Mouse (Mus musculus): ENCODE data around the gene Abcb8. TPM values are rescaled to one million over a fixed set of nuclear protein-coding genes. Genes with fewer than 3 reads are reported as not detected.

Abcb8 gene
- polyA plus RNA-seq, 1 experiment from 2014 or later = 49.6 TPM

- Histone ChIP-seq H3K27ac (no peak overlapping the region), H3K9me3 (no peaks in the 10 kb centered on the region), H3K36me3 (peaks cover 13% of the 10 kb centered on the region), H3K4me2 (no peak overlapping the region), H3K27me3 (no peaks in the 10 kb centered on the region), H3K4me3 (no peak overlapping the region), H3K9ac (no peak overlapping the region), H3K4me1 (peaks cover 24% of the 10 kb centered on the region)
- 84% methylated on average over 9 of the region's 9 CpGs for WGBS
- ATAC-seq (ENCODE audit: borderline replicate concordance, extremely low read depth, low FRiP score, low TSS enrichment) = no peak
Observed at GRCm38 (mm10) chr5:24420381-24420780, 26.9 kb downstream of the Abcb8 start.

GRCm38 (mm10) chr5:24423129-24424003 lies 29.9 kb downstream of the Abcb8 start, which contains the start of the genes Cdk5 and Slc4a2:
Gene Cdk5 (minus strand): TSS chr5:24423530.
Gene Slc4a2 (plus strand): TSS chr5:24423837.
- H3K4me1 ChIP-seq = peaks cover 47% of the 10 kb centered on the region
- H3K9me3 ChIP-seq = no peaks in the 10 kb centered on the region
- H3K4me3 ChIP-seq = peak within 1 kb of the TSS; percentile 77
- ATAC-seq (ENCODE audit: borderline replicate concordance, extremely low read depth, low FRiP score, low TSS enrichment) = peak; percentile 89
- no peaks in the 10 kb centered on the region for H3K27me3 ChIP-seq
- under 1% methylated on average over 46 of the region's 46 CpGs for WGBS
- peak within 1 kb of the TSS; percentile 94 for H3K27ac ChIP-seq
- H3K36me3 ChIP-seq = peaks cover 13% of the 10 kb centered on the region
- H3K4me2 ChIP-seq = peak within 1 kb of the TSS; percentile 91
- H3K9ac ChIP-seq = peak within 1 kb of the TSS; percentile 75

- ATAC-seq (ENCODE audit: borderline replicate concordance, extremely low read depth, low FRiP score, low TSS enrichment) = peak; percentile 0; the same call in 1 of the 2 replicates
- H3K9ac ChIP-seq = peak overlapping the region; percentile 75
- H3K36me3 ChIP-seq = peaks cover 9% of the 10 kb centered on the region
- H3K4me2 ChIP-seq = peak overlapping the region; percentile 91
- H3K27me3 ChIP-seq = no peaks in the 10 kb centered on the region
- H3K4me1 ChIP-seq = peaks cover 55% of the 10 kb centered on the region
- no peaks in the 10 kb centered on the region for H3K9me3 ChIP-seq
- peak overlapping the region; percentile 94 for H3K27ac ChIP-seq
- H3K4me3 ChIP-seq = peak overlapping the region; percentile 77
- WGBS = 9% methylated on average over 21 of the region's 21 CpGs
Observed at GRCm38 (mm10) chr5:24424004-24424781, 30.7 kb downstream of the Abcb8 start.

DNA sequence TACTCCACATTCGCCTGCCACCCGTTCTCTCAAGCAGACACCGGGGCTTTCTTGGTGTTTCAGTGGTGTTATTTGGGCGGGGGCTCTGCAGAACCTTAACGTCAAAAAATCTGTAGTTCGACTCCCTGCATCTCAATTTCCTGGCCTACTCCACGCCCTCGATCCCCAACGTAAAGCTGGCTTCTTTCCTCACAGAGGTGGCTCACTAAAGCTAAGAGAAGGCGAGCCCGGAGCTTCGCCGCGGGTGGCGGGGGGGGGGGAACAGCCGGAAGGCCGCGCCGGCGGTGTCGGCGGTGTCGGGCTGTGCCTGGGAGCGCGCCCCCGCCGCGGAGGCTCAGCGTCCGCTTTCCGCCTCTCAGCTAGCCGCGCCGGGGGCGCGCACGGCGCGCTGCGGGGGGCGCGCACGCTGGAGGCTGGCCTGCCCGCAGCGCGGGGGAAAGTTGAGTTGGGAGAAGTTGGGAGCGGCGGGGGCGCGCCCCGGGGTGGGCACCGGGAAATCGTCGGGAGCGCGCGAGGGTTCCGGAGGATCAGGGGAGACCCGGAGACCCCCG lies 31.5 kb downstream of the Abcb8 start:
- H3K4me3 ChIP-seq = peak overlapping the region; percentile 77
- H3K36me3 ChIP-seq = peaks cover 9% of the 10 kb centered on the region
- peak overlapping the region; percentile 75 for H3K9ac ChIP-seq
- under 1% methylated on average over 58 of the region's 60 CpGs for whole genome bisulfite sequencing
- peak overlapping the region; percentile 94 for H3K27ac ChIP-seq
- no peaks in the 10 kb centered on the region for H3K27me3 ChIP-seq
- H3K4me1 ChIP-seq = peaks cover 55% of the 10 kb centered on the region
- ATAC-seq (ENCODE audit: borderline replicate concordance, extremely low read depth, low FRiP score, low TSS enrichment) = peak; percentile 50
- peak overlapping the region; percentile 91 for H3K4me2 ChIP-seq
- no peaks in the 10 kb centered on the region for H3K9me3 ChIP-seq

DNA sequence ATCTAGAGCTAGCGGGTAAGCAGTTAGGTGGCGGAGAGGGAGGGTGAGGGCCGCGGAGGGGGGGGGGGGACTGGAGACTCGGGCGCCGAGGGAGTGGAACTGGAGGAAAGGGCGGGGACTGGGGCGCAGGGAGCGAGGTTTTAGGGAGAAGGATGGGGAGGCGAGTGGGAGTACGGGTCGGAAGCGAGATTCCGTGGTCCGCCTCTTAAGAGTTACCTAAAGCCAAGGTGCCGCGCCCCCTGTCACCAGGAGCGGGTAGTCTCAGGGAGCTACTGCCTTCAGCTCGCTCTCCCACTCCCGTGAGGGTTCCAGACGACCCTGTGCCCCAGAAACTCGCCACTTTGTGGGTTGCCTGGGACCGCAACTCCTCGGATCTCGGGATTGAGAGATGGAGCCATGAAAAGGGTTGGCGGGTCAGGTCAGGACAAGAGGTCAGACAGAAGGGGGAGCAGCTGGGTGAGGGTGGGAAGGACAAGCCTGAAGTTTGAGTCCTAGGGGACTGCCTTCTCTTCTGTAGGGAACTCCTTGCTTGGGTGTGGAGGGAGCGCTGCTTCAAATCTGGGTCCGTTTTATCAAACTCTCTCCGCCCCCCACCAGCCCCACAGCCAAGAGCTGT lies 32.1 kb downstream of the Abcb8 start:
- Histone ChIP-seq H3K9ac (peak overlapping the region; percentile 75), H3K9me3 (no peaks in the 10 kb centered on the region), H3K4me2 (peak overlapping the region; percentile 91), H3K4me3 (peak overlapping the region; percentile 77), H3K27me3 (no peaks in the 10 kb centered on the region), H3K4me1 (peaks cover 55% of the 10 kb centered on the region), H3K36me3 (peaks cover 13% of the 10 kb centered on the region), H3K27ac (peak overlapping the region; percentile 94)
- peak; percentile 9; the same call in 1 of the 2 replicates for ATAC-seq (ENCODE audit: borderline replicate concordance, extremely low read depth, low FRiP score, low TSS enrichment)
- 1% methylated on average over 29 of the region's 30 CpGs for WGBS

DNA sequence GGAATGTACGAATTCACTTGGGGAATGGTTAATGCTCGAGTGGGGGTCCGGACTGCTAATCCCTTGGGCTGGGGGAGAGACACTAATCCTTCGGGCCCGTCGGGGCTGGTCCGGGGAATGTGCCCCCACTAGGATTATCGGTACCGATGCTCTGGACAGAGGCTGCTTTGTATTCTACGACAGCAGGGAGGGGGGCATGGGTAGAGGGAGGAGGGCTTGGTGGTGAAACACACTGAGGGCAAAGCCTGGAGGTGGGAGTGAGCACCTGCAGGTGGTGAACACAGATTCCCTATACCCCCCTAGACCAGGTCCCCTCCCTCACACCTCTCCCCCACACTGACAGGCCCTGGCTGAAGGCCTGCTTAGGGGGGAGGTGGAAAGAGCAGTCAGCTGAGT lies 32.6 kb downstream of the Abcb8 start:
- 3% methylated on average over 10 of the region's 10 CpGs for WGBS
- H3K4me1 ChIP-seq = peaks cover 55% of the 10 kb centered on the region
- peak overlapping the region; percentile 94 for H3K27ac ChIP-seq
- peak overlapping the region; percentile 75 for H3K9ac ChIP-seq
- no peaks in the 10 kb centered on the region for H3K27me3 ChIP-seq
- H3K9me3 ChIP-seq = no peaks in the 10 kb centered on the region
- H3K4me2 ChIP-seq = peak overlapping the region; percentile 91
- H3K36me3 ChIP-seq = peaks cover 18% of the 10 kb centered on the region
- ATAC-seq (ENCODE audit: borderline replicate concordance, extremely low read depth, low FRiP score, low TSS enrichment) = 0 out of 2 replicates have a peak, but pooled peaks have one; percentile 1
- peak overlapping the region; percentile 77 for H3K4me3 ChIP-seq

- peak overlapping the region; percentile 94 for H3K27ac ChIP-seq
- H3K36me3 ChIP-seq = peaks cover 25% of the 10 kb centered on the region
- peak overlapping the region; percentile 77 for H3K4me3 ChIP-seq
- no peaks in the 10 kb centered on the region for H3K9me3 ChIP-seq
- ATAC-seq (ENCODE audit: borderline replicate concordance, extremely low read depth, low FRiP score, low TSS enrichment) = no peak
- H3K9ac ChIP-seq = peak overlapping the region; percentile 75
- H3K4me1 ChIP-seq = peaks cover 55% of the 10 kb centered on the region
- 13% methylated on average over 9 of the region's 9 CpGs for WGBS
- H3K4me2 ChIP-seq = peak overlapping the region; percentile 91
- H3K27me3 ChIP-seq = no peaks in the 10 kb centered on the region
Observed at GRCm38 (mm10) chr5:24426556-24427284, 33.3 kb downstream of the Abcb8 start.

GRCm38 (mm10) chr5:24427285-24427633 lies 33.8 kb downstream of the Abcb8 start:
- ATAC-seq (ENCODE audit: borderline replicate concordance, extremely low read depth, low FRiP score, low TSS enrichment) = no peak
- WGBS = 28% methylated on average over 12 of the region's 12 CpGs
- H3K27me3 ChIP-seq = no peaks in the 10 kb centered on the region

GRCm38 (mm10) chr5:24427981-24428402 lies 34.5 kb downstream of the Abcb8 start:
- Histone ChIP-seq H3K4me3 (peak overlapping the region; percentile 24), H3K4me2 (peak overlapping the region; percentile 91), H3K4me1 (peaks cover 46% of the 10 kb centered on the region), H3K27ac (peak overlapping the region; percentile 94), H3K36me3 (peaks cover 38% of the 10 kb centered on the region), H3K27me3 (no peaks in the 10 kb centered on the region), H3K9me3 (no peaks in the 10 kb centered on the region), H3K9ac (no peak overlapping the region)
- ATAC-seq (ENCODE audit: borderline replicate concordance, extremely low read depth, low FRiP score, low TSS enrichment) = no peak
- WGBS = 16% methylated on average over 14 of the region's 15 CpGs

More at GRCm38 (mm10) chr5:24427285-24427633, 33.8 kb downstream of the Abcb8 start:
- Histone ChIP-seq H3K9ac (no peak overlapping the region), H3K36me3 (peaks cover 30% of the 10 kb centered on the region), H3K4me1 (peaks cover 53% of the 10 kb centered on the region), H3K27ac (peak overlapping the region; percentile 94), H3K4me2 (peak overlapping the region; percentile 91), H3K4me3 (peak overlapping the region; percentile 77), H3K9me3 (no peaks in the 10 kb centered on the region)

DNA sequence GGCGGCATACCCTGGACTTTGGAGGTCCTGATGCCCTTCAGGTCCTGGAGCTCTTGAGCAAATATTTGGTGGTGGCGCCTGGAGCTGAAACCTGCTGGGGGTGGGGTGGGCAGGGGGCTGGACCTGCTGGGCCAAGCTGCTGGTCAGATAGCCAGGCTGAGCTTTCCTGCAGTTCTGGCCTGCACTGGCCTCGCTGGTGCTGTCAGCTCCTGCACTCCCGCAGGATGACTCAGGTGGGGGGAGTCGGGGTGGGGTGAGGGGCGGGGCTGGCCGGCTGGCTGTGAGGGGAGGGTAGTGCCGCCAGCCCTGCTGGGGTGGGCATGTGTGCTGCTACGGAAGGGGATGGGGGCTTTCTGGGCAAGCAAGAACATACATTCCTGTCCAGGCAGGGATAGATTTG lies 35.1 kb downstream of the Abcb8 start:
- no peak for ATAC-seq (ENCODE audit: borderline replicate concordance, extremely low read depth, low FRiP score, low TSS enrichment)
- H3K4me2 ChIP-seq = peak overlapping the region; percentile 91
- peak overlapping the region; percentile 73 for H3K27ac ChIP-seq
- no peaks in the 10 kb centered on the region for H3K9me3 ChIP-seq
- peaks cover 44% of the 10 kb centered on the region for H3K36me3 ChIP-seq
- no peaks in the 10 kb centered on the region for H3K27me3 ChIP-seq
- peaks cover 44% of the 10 kb centered on the region for H3K4me1 ChIP-seq
- WGBS = 21% methylated on average over 9 of the region's 9 CpGs
- peak overlapping the region; percentile 24 for H3K4me3 ChIP-seq
- H3K9ac ChIP-seq = no peak overlapping the region

GRCm38 (mm10) chr5:24433993-24434392 lies 40.5 kb downstream of the Abcb8 start:
- Histone ChIP-seq H3K4me2 (no peak overlapping the region), H3K4me1 (peaks cover 1% of the 10 kb centered on the region), H3K4me3 (no peak overlapping the region), H3K9ac (no peak overlapping the region), H3K27ac (no peak overlapping the region), H3K9me3 (no peaks in the 10 kb centered on the region), H3K36me3 (peaks cover 94% of the 10 kb centered on the region), H3K27me3 (no peaks in the 10 kb centered on the region)
- ATAC-seq (ENCODE audit: borderline replicate concordance, extremely low read depth, low FRiP score, low TSS enrichment) = no peak
- WGBS = 87% methylated on average over 8 of the region's 8 CpGs

Data from lung, embryonic 15.5 days (tissue).